Mouse (Mus musculus): ENCODE results near the gene Lpxn. TPM values are rescaled to one million over a fixed set of nuclear protein-coding genes. Genes with fewer than 3 reads are reported as not detected.

The Lpxn gene
- total RNA-seq (2014; fragmentation: Nextera tagmentation) (0.68 and 2.1 TPM in 2 replicates), total RNA-seq (2017) (2.5 and 3.5 TPM in 2 replicates), polyA plus RNA-seq (2012) (0.03 TPM in 1 of 2 replicates, not detected in the other)

DNA sequence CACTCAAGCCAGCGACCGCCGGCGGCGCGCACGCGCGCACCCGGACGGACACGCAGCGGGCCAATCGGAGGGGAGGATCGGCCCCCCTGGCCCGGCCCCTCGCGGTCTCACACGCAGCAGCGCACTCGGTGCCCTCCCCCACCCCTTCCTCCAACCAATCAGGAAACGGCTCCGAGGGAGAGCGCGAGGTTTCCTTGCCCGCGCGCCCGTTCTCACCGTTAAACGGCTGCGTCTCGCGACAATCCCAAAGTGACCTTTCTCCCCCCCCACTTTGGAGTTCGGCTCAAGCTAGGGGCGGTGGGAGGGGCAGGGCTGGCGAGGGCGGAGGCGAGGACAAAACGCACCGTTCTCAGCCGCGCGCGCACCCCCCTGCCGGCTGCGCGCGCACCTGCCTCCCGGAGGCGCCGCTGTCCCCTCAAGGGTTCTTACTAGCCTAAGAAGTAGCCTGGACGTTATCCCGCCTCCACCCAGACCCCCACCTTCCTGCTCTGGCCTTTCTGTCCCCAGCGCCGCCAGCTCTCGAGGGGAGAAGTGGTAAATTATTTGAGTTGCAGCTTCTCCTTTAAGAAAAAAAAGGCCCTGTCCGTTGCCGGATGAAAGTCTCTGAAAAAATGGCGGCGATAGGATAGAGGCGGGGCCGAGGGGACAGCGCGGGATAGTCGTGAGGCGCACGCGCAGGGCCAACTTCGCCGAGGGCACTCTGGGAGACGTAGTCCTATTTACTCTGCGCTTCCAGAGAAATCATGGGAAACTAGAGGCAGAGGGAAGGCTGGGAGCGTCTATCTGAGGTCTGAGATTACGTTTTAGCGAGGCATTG, at the start of gene Lpxn, which contains the start of gene Zfp91:
TSS of gene Lpxn (plus strand) at position 683 of the 817 bp plus-strand sequence.
TSS of gene Zfp91 (minus strand) at position 616 of the 817 bp plus-strand sequence.
- H3K4me3 ChIP-seq (ENCODE audit: low read depth, low read length), result peak within 1 kb of the TSS; percentile 93
- no peaks in the 10 kb centered on the region for H3K9me3 ChIP-seq (replicated peaks)
- ATAC-seq (ENCODE audit: extremely low read depth, insufficient number of reproducible peaks, low FRiP score, poor library complexity, severe bottlenecking), result peak; percentile 82
- peak; percentile 84 for DNase-seq (ENCODE audit: low spot score)
- no peak for TF ChIP-seq CTCF (IDR thresholded peaks at IDR 0.05; ENCODE audit: low read depth, low read length)
- no peak for TF ChIP-seq GATA2 (IDR thresholded peaks at IDR 0.05; ENCODE audit: borderline replicate concordance, low read depth, low read length)
- TF ChIP-seq POLR2AphosphoS5 (IDR thresholded peaks at IDR 0.05; ENCODE audit: insufficient replicate concordance, low read depth, low read length), result no peak
- no peak for TF ChIP-seq GATA1 (IDR thresholded peaks at IDR 0.05; ENCODE audit: borderline replicate concordance, low read length)
- no peaks in the 10 kb centered on the region for H3K27me3 ChIP-seq (ENCODE audit: insufficient read depth, low read length)
- peaks cover 17% of the 10 kb centered on the region for H3K4me1 ChIP-seq (ENCODE audit: insufficient read depth, low read depth, low read length)
- H3K36me3 ChIP-seq (replicated peaks), result peaks cover 5% of the 10 kb centered on the region

- Histone ChIP-seq H3K36me3 (replicated peaks) (peaks cover under 1% of the 10 kb centered on the region), H3K4me1 (ENCODE audit: insufficient read depth, low read depth, low read length) (no peaks in the 10 kb centered on the region), H3K27me3 (ENCODE audit: insufficient read depth, low read length) (peaks cover 5% of the 10 kb centered on the region), H3K4me3 (ENCODE audit: low read depth, low read length) (no peak overlapping the region), H3K9me3 (replicated peaks) (no peaks in the 10 kb centered on the region)
- ATAC-seq (ENCODE audit: extremely low read depth, insufficient number of reproducible peaks, low FRiP score, poor library complexity, severe bottlenecking) (no peak), DNase-seq (ENCODE audit: low spot score) (no peak)
- no peak for TF ChIP-seq GATA1 (IDR thresholded peaks at IDR 0.05; ENCODE audit: borderline replicate concordance, low read length)
- TF ChIP-seq CTCF (IDR thresholded peaks at IDR 0.05; ENCODE audit: low read depth, low read length), result no peak
- TF ChIP-seq POLR2AphosphoS5 (IDR thresholded peaks at IDR 0.05; ENCODE audit: insufficient replicate concordance, low read depth, low read length), result no peak
- TF ChIP-seq TAL1 (conservative IDR thresholded peaks at IDR 0.05; ENCODE audit: low read depth, low read length), result no peak
- no peak for TF ChIP-seq GATA2 (IDR thresholded peaks at IDR 0.05; ENCODE audit: borderline replicate concordance, low read depth, low read length)
Observed at GRCm38 (mm10) chr19:12756286-12756685, 39.7 kb upstream of the Lpxn start.

DNA sequence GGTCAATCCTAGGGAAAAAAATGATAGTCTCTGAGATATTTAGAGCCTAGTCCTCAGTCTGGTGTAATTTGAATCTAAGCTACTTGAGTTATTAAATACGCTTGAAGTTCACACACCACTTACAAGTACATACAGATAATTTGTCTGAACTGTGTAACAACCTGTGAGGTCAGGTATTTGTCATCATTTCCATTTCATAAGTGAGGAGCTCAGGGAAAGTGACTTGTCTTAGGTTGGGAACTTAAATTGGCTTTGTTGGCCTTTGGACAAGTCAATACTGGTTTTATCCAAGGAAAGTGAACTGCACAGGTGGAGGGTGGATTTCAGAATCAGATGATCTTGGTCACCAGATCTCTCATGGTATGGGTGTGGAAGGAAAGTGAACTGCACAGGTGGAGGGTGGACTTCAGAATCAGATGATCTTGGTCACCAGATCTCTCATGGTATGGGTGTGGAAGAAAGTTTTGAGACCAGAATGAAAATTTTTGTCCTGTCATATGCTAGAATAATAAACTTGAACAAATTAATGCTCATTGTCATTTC, 37.0 kb upstream of the Lpxn start:
- no peak for TF ChIP-seq POLR2AphosphoS5 (IDR thresholded peaks at IDR 0.05; ENCODE audit: insufficient replicate concordance, low read depth, low read length)
- no peak for TF ChIP-seq GATA1 (IDR thresholded peaks at IDR 0.05; ENCODE audit: borderline replicate concordance, low read length)
- no peak for TF ChIP-seq TAL1 (conservative IDR thresholded peaks at IDR 0.05; ENCODE audit: low read depth, low read length)
- TF ChIP-seq CTCF (IDR thresholded peaks at IDR 0.05; ENCODE audit: low read depth, low read length), result no peak
- TF ChIP-seq GATA2 (IDR thresholded peaks at IDR 0.05; ENCODE audit: borderline replicate concordance, low read depth, low read length), result no peak
- H3K4me1 ChIP-seq (ENCODE audit: insufficient read depth, low read depth, low read length), result no peaks in the 10 kb centered on the region
- peaks cover 23% of the 10 kb centered on the region for H3K36me3 ChIP-seq (replicated peaks)
- no peak overlapping the region for H3K4me3 ChIP-seq (ENCODE audit: low read depth, low read length)
- H3K27me3 ChIP-seq (ENCODE audit: insufficient read depth, low read length), result peaks cover 5% of the 10 kb centered on the region; the same call in 1 of the 2 replicates
- ATAC-seq (ENCODE audit: extremely low read depth, insufficient number of reproducible peaks, low FRiP score, poor library complexity, severe bottlenecking) (no peak), DNase-seq (ENCODE audit: low spot score) (no peak)
- no peaks in the 10 kb centered on the region for H3K9me3 ChIP-seq (replicated peaks)

DNA sequence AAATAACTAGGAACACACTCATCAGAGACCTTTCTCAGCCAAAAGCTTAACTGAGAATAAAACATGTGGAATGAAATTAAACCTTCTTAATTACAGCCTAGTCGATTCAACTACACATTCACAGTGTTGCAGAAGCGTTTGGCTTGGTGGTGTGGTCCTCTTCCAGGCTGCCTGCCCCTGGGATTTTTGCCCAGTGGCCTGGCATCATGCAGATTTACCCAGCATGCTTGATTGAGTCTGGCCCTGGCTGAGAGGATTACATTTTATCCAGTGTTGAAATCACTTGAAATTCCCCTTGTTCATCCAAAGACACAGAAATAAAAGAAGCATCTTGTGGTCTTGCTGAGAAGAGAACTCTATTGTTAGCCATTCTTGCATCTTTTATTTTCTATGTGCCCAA, 36.3 kb upstream of the Lpxn start:
- H3K9me3 ChIP-seq (replicated peaks), result no peaks in the 10 kb centered on the region
- no peak for ATAC-seq (ENCODE audit: extremely low read depth, insufficient number of reproducible peaks, low FRiP score, poor library complexity, severe bottlenecking)
- no peaks in the 10 kb centered on the region for H3K4me1 ChIP-seq (ENCODE audit: insufficient read depth, low read depth, low read length)
- no peak overlapping the region for H3K4me3 ChIP-seq (ENCODE audit: low read depth, low read length)
- H3K27me3 ChIP-seq (ENCODE audit: insufficient read depth, low read length), result peaks cover 3% of the 10 kb centered on the region; the same call in 1 of the 2 replicates
- no peak for TF ChIP-seq TAL1 (conservative IDR thresholded peaks at IDR 0.05; ENCODE audit: low read depth, low read length)
- TF ChIP-seq CTCF (IDR thresholded peaks at IDR 0.05; ENCODE audit: low read depth, low read length), result no peak
- TF ChIP-seq GATA1 (IDR thresholded peaks at IDR 0.05; ENCODE audit: borderline replicate concordance, low read length), result no peak
- TF ChIP-seq POLR2AphosphoS5 (IDR thresholded peaks at IDR 0.05; ENCODE audit: insufficient replicate concordance, low read depth, low read length), result no peak
- TF ChIP-seq GATA2 (IDR thresholded peaks at IDR 0.05; ENCODE audit: borderline replicate concordance, low read depth, low read length), result no peak
- H3K36me3 ChIP-seq (replicated peaks), result peaks cover 28% of the 10 kb centered on the region
- no peak for DNase-seq (ENCODE audit: low spot score)

DNA sequence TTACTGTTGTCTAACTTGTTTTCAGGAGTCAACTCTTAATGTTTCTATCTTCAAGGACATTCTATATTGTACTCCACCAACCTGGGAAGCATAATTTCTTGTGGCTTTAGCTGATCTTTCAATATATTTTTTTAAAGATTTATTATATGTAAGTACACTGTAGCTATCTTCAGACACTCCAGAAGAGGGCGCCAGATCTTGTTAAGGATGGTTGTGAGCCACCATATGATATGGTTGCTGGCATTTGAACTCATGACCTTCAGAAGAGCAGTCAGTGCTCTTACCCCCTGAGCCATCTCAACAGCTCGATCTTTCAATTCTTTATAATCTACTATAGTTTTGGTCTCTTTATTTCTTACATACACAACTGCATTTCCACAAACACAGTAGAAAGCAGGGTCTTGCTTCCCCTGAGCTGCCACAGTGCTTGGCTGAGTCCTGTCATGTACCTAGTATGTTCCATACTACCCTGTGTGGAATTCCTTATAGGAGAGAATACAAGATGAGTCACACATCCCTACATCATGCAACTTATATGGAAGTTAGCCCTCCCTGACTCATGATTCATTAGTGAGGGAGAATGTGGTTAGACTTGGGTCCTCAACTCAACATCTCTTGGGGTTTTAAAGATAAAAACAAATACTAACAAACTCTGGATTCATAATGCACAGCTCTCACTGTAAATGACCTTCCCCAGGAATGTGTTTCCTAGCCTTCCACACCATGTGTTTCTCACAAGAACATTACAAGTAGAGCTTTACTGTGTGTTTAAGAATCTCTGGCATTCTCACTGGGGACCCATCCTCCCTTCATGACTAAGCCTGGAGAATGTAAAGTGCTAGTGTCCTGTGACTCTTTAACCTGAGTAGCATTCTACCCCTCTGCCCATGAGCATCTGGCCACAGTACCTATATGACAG, 33.5 kb upstream of the Lpxn start:
- Histone ChIP-seq H3K4me1 (ENCODE audit: insufficient read depth, low read depth, low read length) (no peaks in the 10 kb centered on the region), H3K27me3 (ENCODE audit: insufficient read depth, low read length) (no peaks in the 10 kb centered on the region), H3K36me3 (replicated peaks) (peaks cover 53% of the 10 kb centered on the region), H3K9me3 (replicated peaks) (no peaks in the 10 kb centered on the region), H3K4me3 (ENCODE audit: low read depth, low read length) (no peak overlapping the region)
- DNase-seq (ENCODE audit: low spot score), result no peak
- ATAC-seq (ENCODE audit: extremely low read depth, insufficient number of reproducible peaks, low FRiP score, poor library complexity, severe bottlenecking), result no peak
- TF ChIP-seq POLR2AphosphoS5 (IDR thresholded peaks at IDR 0.05; ENCODE audit: insufficient replicate concordance, low read depth, low read length), result no peak
- no peak for TF ChIP-seq CTCF (IDR thresholded peaks at IDR 0.05; ENCODE audit: low read depth, low read length)
- TF ChIP-seq TAL1 (conservative IDR thresholded peaks at IDR 0.05; ENCODE audit: low read depth, low read length), result no peak
- TF ChIP-seq GATA2 (IDR thresholded peaks at IDR 0.05; ENCODE audit: borderline replicate concordance, low read depth, low read length), result no peak
- TF ChIP-seq GATA1 (IDR thresholded peaks at IDR 0.05; ENCODE audit: borderline replicate concordance, low read length), result no peak
